Comparison of ENCODE assay signal across 8 mouse cellular contexts in the genomic region with DNA sequence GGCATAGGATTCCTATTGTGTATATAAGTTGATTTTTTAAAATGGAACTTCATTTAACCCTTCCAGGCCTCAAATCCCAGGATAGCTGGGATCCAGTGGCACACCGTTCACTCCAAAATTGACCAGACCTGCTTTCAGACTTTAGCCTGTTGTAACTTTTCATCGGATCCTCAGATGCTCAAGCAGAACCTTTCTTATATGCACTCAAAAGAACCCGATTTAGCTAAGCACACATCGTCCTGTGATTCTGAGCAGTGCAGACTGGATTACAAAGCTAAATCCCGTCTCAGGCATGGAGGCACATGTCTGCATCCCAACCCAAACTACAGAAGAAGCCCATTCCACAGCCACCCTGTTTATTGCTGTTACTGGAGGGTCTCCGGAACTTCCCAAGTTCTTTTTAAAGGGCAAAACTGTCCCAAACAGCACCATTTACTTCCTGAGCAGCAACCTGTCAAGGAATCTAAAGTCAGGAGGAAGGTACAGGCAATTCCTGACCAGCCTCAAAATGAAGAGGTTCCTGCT. TPM values are rescaled to one million over a fixed set of nuclear protein-coding genes. Genes with fewer than 3 reads are reported as not detected.
A peak's percentile ranks its signal among the peaks of the same experiment; 100 is the strongest.
DNase-seq lines count a peak whose midpoint lies in the region; ATAC-seq and TF ChIP-seq lines count a peak whose summit lies in the region.

No protein-coding gene starts in this region.

- no peaks in the 10 kb centered on the region for H3K27me3 ChIP-seq in heart, embryonic 14.5 days (ENCODE audit: control insufficient read depth, insufficient read depth, low read length)
- no peaks in the 10 kb centered on the region for H3K27me3 ChIP-seq in E14TG2a.4 (ENCODE audit: insufficient read depth, low read length)
- H3K27me3 ChIP-seq in forebrain, embryonic 13.5 days: no peaks in the 10 kb centered on the region
- H3K27me3 ChIP-seq in liver, embryonic 15.5 days: no peaks in the 10 kb centered on the region

- peak overlapping the region; percentile 99 for H3K9ac ChIP-seq in heart, embryonic 14.5 days (ENCODE audit: low read length)
- peak overlapping the region; percentile 98 for H3K9ac ChIP-seq in forebrain, embryonic 13.5 days
- peak overlapping the region; percentile 92 for H3K9ac ChIP-seq in liver, embryonic 15.5 days

- peaks cover 24 to 32% of the 10 kb centered on the region in 2 experiments for H3K4me1 ChIP-seq in heart, embryonic 14.5 days (ENCODE audit: control insufficient read depth in 2 of 2, insufficient read depth in 2 of 2, low read length in 2 of 2)
- peaks cover 33% of the 10 kb centered on the region for H3K4me1 ChIP-seq in E14TG2a.4 (replicated peaks; ENCODE audit: low read depth, low read length)
- H3K4me1 ChIP-seq in forebrain, embryonic 13.5 days: peaks cover 44% of the 10 kb centered on the region
- H3K4me1 ChIP-seq in liver, embryonic 15.5 days (replicated peaks): peaks cover 59% of the 10 kb centered on the region

- WGBS in heart, embryonic 14.5 days: 3% methylated on average over 6 of the region's 6 CpGs
- WGBS in forebrain, embryonic 13.5 days: 0% methylated on average over 6 of the region's 6 CpGs
- 0% methylated on average over 6 of the region's 6 CpGs for WGBS in liver, embryonic 15.5 days (ENCODE audit: insufficient replicate concordance)

- H3K36me3 ChIP-seq in heart, embryonic 14.5 days (ENCODE audit: control insufficient read depth, insufficient read depth, low read length): peaks cover 35% of the 10 kb centered on the region
- H3K36me3 ChIP-seq in E14TG2a.4 (ENCODE audit: insufficient read depth, low read length): peaks cover 39% of the 10 kb centered on the region
- H3K36me3 ChIP-seq in forebrain, embryonic 13.5 days (ENCODE audit: poor library complexity, severe bottlenecking): peaks cover 31% of the 10 kb centered on the region
- H3K36me3 ChIP-seq in liver, embryonic 15.5 days (replicated peaks): peaks cover 35% of the 10 kb centered on the region

- TF ChIP-seq CTCF in E14TG2a.4 (conservative IDR thresholded peaks at IDR 0.05; ENCODE audit: low read length): no peak

- ATAC-seq in heart, embryonic 14.5 days (ENCODE audit: insufficient number of reproducible peaks, insufficient read depth, low FRiP score, low read depth): no peak
- no peak for ATAC-seq in forebrain, embryonic 13.5 days
- ATAC-seq in liver, embryonic 15.5 days (ENCODE audit: insufficient read depth): no peak

- intact Hi-C loops in heart, postnatal 14 days (cut with DNase I): no loop called here

- DNase-seq in heart, postnatal 14 days: no peak
- DNase-seq in left cerebral cortex, adult 11 months (ENCODE audit: low spot score): no peak
- no peak for DNase-seq in urinary bladder, postnatal 4 days (ENCODE audit: low spot score in 2 of 2)
- DNase-seq in urinary bladder, adult 2 months (ENCODE audit: low spot score): no peak

- H3K9me3 ChIP-seq in heart, embryonic 14.5 days (ENCODE audit: control insufficient read depth, low read length): no peaks in the 10 kb centered on the region
- no peaks in the 10 kb centered on the region for H3K9me3 ChIP-seq in E14TG2a.4 (ENCODE audit: low read length)
- H3K9me3 ChIP-seq in forebrain, embryonic 13.5 days (replicated peaks): no peaks in the 10 kb centered on the region
- no peaks in the 10 kb centered on the region for H3K9me3 ChIP-seq in liver, embryonic 15.5 days (replicated peaks)

- H3K4me3 ChIP-seq in heart, embryonic 14.5 days (ENCODE audit: control insufficient read depth in 1 of 2, insufficient read depth in 1 of 2, low read depth in 1 of 2, low read length in 2 of 2): peak overlapping the region; percentile 65 to 93
- H3K4me3 ChIP-seq in E14TG2a.4 (replicated peaks; ENCODE audit: low read length): peak overlapping the region; percentile 92
- H3K4me3 ChIP-seq in forebrain, embryonic 13.5 days: peak overlapping the region; percentile 82
- peak overlapping the region; percentile 89 for H3K4me3 ChIP-seq in liver, embryonic 15.5 days (replicated peaks)

- peak overlapping the region; percentile 92 for H3K4me2 ChIP-seq in heart, embryonic 14.5 days (ENCODE audit: low read length)
- H3K4me2 ChIP-seq in forebrain, embryonic 13.5 days: peak overlapping the region; percentile 90
- peak overlapping the region; percentile 88 for H3K4me2 ChIP-seq in liver, embryonic 15.5 days

- H3K27ac ChIP-seq in heart, embryonic 14.5 days (replicated peaks in 1 of 2; ENCODE audit: control insufficient read depth in 1 of 2, insufficient read depth in 1 of 2, low read depth in 2 of 2, low read length in 2 of 2): peak overlapping the region; percentile 84 to 91
- H3K27ac ChIP-seq in forebrain, embryonic 13.5 days: peak overlapping the region; percentile 89
- H3K27ac ChIP-seq in liver, embryonic 15.5 days (replicated peaks): peak overlapping the region; percentile 87

RNA-seq across cellular contexts. Expression of a gene that starts 0.8 kb away (rescaled TPM):
- 878 and 918 TPM in 2 replicates for polyA plus RNA-seq in heart, embryonic 14.5 days (2014; fragmentation: Nextera tagmentation; extraction: Ambion mirVana)
- total RNA-seq in heart, postnatal 14 days (2021): 100 to 1,000 TPM; 573 to 686 TPM
- 998 and 1,188 TPM in 2 replicates for polyA plus RNA-seq in forebrain, embryonic 13.5 days (2015; fragmentation: Nextera tagmentation; extraction: Ambion mirVana)
- polyA plus RNA-seq in liver, embryonic 15.5 days (2015; fragmentation: Nextera tagmentation; extraction: Ambion mirVana): 534 and 633 TPM in 2 replicates
- polyA plus RNA-seq in urinary bladder, adult 2 months (2012; rRNA removed): 3,442 and 3,633 TPM in 2 replicates

RNA-seq across cellular contexts. Expression of a gene that starts 3.5 kb away (rescaled TPM):
- 1,053 and 1,103 TPM in 2 replicates for polyA plus RNA-seq in heart, embryonic 14.5 days (2014; fragmentation: Nextera tagmentation; extraction: Ambion mirVana)
- 100 to 1,000 TPM; 582 to 636 TPM for total RNA-seq in heart, postnatal 14 days (2021)
- polyA plus RNA-seq in forebrain, embryonic 13.5 days (2015; fragmentation: Nextera tagmentation; extraction: Ambion mirVana): 1,342 and 1,406 TPM in 2 replicates
- polyA plus RNA-seq in liver, embryonic 15.5 days (2015; fragmentation: Nextera tagmentation; extraction: Ambion mirVana): 673 and 768 TPM in 2 replicates
- 903 and 1,312 TPM in 2 replicates for polyA plus RNA-seq in urinary bladder, adult 2 months (2012; rRNA removed)

RNA-seq across cellular contexts. Expression of a gene that starts 8.3 kb away (rescaled TPM):
- 0.34 and 0.58 TPM in 2 replicates for polyA plus RNA-seq in heart, embryonic 14.5 days (2014; fragmentation: Nextera tagmentation; extraction: Ambion mirVana)
- total RNA-seq in heart, postnatal 14 days (2021): under 1 TPM in 1 of 2 experiments, not detected in 1; 0.45 TPM
- polyA plus RNA-seq in forebrain, embryonic 13.5 days (2015; fragmentation: Nextera tagmentation; extraction: Ambion mirVana): 0.13 and 0.31 TPM in 2 replicates
- 0.10 TPM in 1 of 2 replicates, not detected in the other for polyA plus RNA-seq in liver, embryonic 15.5 days (2015; fragmentation: Nextera tagmentation; extraction: Ambion mirVana)
- 0.28 and 0.44 TPM in 2 replicates for polyA plus RNA-seq in urinary bladder, adult 2 months (2012; rRNA removed)

RNA-seq across cellular contexts. Expression of a gene that starts 8.5 kb away (rescaled TPM):
- polyA plus RNA-seq in heart, embryonic 14.5 days (2014; fragmentation: Nextera tagmentation; extraction: Ambion mirVana): 1.3 and 1.4 TPM in 2 replicates
- 1 to 10 TPM; 4.3 to 5.8 TPM for total RNA-seq in heart, postnatal 14 days (2021)
- polyA plus RNA-seq in forebrain, embryonic 13.5 days (2015; fragmentation: Nextera tagmentation; extraction: Ambion mirVana): 0.79 and 0.92 TPM in 2 replicates
- polyA plus RNA-seq in liver, embryonic 15.5 days (2015; fragmentation: Nextera tagmentation; extraction: Ambion mirVana): 3.4 and 3.7 TPM in 2 replicates
- polyA plus RNA-seq in urinary bladder, adult 2 months (2012; rRNA removed): 74.5 and 83.1 TPM in 2 replicates

RNA-seq across cellular contexts. Expression of a gene that starts 24.1 kb away (rescaled TPM):
- polyA plus RNA-seq in heart, embryonic 14.5 days (2014; fragmentation: Nextera tagmentation; extraction: Ambion mirVana): 50.5 and 53.8 TPM in 2 replicates
- total RNA-seq in heart, postnatal 14 days (2021): 10 to 100 TPM; 72.0 to 76.7 TPM
- polyA plus RNA-seq in forebrain, embryonic 13.5 days (2015; fragmentation: Nextera tagmentation; extraction: Ambion mirVana): 8.0 and 9.9 TPM in 2 replicates
- 43.6 and 51.2 TPM in 2 replicates for polyA plus RNA-seq in liver, embryonic 15.5 days (2015; fragmentation: Nextera tagmentation; extraction: Ambion mirVana)
- 144 and 157 TPM in 2 replicates for polyA plus RNA-seq in urinary bladder, adult 2 months (2012; rRNA removed)
